Mouse (Mus musculus) cortical plate, adult 2 months (tissue): ENCODE measurements around the gene Ripk4.

Source experiments
- CTCF ChIP-seq: fragments of 200-500 bp; IDR thresholded peaks from 2 replicates; pipeline ENCODE4 v1.5.1; 2011; ENCODE audit warnings: mild to moderate bottlenecking, control low read depth, low read length; ENCODE audit not compliant: insufficient read depth; ENCODE audit errors: extremely low read depth
- POLR2A ChIP-seq: fragments of 200-500 bp; IDR thresholded peaks from 2 replicates; pipeline ENCODE4 v1.6.1; 2011; ENCODE audit warnings: mild to moderate bottlenecking, low read length, control low read depth; ENCODE audit not compliant: insufficient read depth; ENCODE audit errors: extremely low read depth

DNA sequence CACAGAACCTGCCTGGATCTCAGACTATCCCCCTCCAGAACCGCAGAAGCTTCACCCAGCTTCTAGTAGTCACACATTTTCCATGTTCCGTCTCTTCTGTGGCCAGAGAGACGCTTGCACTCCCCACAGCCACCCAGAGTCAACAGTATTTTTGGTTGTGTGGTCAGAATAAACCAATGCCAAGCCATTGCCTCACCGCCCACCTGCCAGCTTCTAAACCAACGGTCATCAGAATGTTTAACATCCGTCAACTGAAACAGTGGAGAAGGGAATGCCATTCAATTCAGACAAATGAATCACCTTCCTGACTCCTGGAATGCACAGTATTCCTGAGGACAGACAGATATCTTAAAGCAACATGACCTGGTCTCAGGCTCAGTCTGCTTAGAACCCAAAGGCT, 47.0 kb downstream of the Ripk4 start:
- TF ChIP-seq CTCF = no peak
- TF ChIP-seq POLR2A = no peak
